Mouse (Mus musculus): ENCODE measurements at regions not wholly inside any gene's neighbourhood (a gene's known extent, or its start where the extent isn't known, plus 50 kb on each side); places are given as distances from the start of the nearest gene placed in this dataset.

- peaks cover 26% of the 10 kb centered on the region for H3K4me1 ChIP-seq (replicated peaks)
- H3K27me3 ChIP-seq (ENCODE audit: insufficient read depth, poor library complexity, severe bottlenecking), result peaks cover 17% of the 10 kb centered on the region
- H3K9me3 ChIP-seq, result no peaks in the 10 kb centered on the region
- no peak for DNase-seq (ENCODE audit: low spot score)
- no peaks in the 10 kb centered on the region for H3K36me3 ChIP-seq
- H3K27ac ChIP-seq, result peak overlapping the region; percentile 90
- H3K4me3 ChIP-seq, result peak overlapping the region; percentile 48
- 26% methylated on average over 5 of the region's 5 CpGs for WGBS
Observed at GRCm38 (mm10) chr4:55293347-55294079, 56.3 kb upstream of the Rad23b start.

DNA sequence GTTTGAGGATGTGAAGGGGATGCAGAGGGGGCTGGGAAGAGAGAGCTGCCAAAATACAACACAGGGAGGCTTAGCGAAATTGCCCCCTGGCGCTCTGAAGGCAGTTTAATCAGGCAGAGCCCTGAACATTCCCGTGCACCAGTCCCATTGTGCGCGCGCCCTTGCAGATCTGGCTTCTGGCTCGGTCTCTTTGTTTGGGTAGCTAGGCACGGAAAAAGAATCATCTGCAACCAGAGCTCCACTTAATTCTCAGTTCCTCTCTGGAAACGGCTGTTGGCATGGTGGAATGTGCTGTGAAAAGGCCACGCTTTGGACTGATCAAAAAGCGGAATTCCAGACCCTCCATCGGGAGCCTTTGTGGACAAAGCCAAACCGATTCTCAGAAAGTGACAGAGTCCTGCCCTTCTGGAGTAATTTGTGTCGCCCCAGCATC lies 55.6 kb upstream of the Rad23b start:
- Histone ChIP-seq H3K36me3 (no peaks in the 10 kb centered on the region), H3K27me3 (ENCODE audit: insufficient read depth, poor library complexity, severe bottlenecking) (peaks cover 18% of the 10 kb centered on the region), H3K9me3 (no peaks in the 10 kb centered on the region), H3K27ac (peak overlapping the region; percentile 90), H3K4me1 (replicated peaks) (peaks cover 26% of the 10 kb centered on the region), H3K4me3 (peak overlapping the region; percentile 48)
- peak; percentile 85 for DNase-seq (ENCODE audit: low spot score)
- 0% methylated on average over 14 of the region's 14 CpGs for WGBS

DNA sequence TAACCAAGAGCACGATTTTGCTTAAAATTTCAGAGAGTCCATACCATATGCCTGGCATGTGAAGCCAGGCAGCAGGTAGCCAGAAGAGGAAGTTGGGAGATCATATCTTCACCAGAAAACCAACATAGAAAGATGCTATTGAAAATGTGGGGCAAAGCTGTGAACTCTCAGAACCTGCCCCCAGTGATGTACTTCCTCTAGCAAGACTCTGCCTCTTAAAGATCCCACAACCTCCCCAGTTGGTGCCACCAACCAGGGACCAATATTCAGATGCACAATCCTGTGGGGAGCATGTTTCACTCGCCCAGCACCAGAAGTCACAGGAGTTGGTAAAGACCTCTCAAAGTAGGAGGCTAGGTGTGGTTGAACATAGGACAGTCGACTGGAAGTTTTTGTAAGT lies 52.0 kb upstream of the Rad23b start:
- WGBS, result 85% methylated on average over 3 of the region's 3 CpGs
- DNase-seq (ENCODE audit: low spot score), result no peak

More for the DNA sequence above, 52.0 kb upstream of the Rad23b start:
- H3K4me3 ChIP-seq, result no peak overlapping the region
- H3K27ac ChIP-seq, result no peak overlapping the region
- peaks cover 18% of the 10 kb centered on the region for H3K27me3 ChIP-seq (ENCODE audit: insufficient read depth, poor library complexity, severe bottlenecking)
- peaks cover 23% of the 10 kb centered on the region for H3K4me1 ChIP-seq (replicated peaks)
- H3K9me3 ChIP-seq, result no peaks in the 10 kb centered on the region
- H3K36me3 ChIP-seq, result no peaks in the 10 kb centered on the region

All from hindbrain, embryonic 10.5 days (tissue).